Mouse (Mus musculus) CD4-positive helper T cell, adult 2 months (primary cell): ENCODE results near the gene Arpc1b.
"Not testable (repeated sequence)": the region's sequence is repeated elsewhere in the genome, so short reads cannot be mapped to it uniquely, and the experiment has no call there.

Source experiments
- DNase-seq: peaks from one replicate; pipeline ENCODE4 v3.0.0-alpha.2; 2012; ENCODE audit warnings: low read depth, missing footprints, low spot score

The Arpc1b gene

DNA sequence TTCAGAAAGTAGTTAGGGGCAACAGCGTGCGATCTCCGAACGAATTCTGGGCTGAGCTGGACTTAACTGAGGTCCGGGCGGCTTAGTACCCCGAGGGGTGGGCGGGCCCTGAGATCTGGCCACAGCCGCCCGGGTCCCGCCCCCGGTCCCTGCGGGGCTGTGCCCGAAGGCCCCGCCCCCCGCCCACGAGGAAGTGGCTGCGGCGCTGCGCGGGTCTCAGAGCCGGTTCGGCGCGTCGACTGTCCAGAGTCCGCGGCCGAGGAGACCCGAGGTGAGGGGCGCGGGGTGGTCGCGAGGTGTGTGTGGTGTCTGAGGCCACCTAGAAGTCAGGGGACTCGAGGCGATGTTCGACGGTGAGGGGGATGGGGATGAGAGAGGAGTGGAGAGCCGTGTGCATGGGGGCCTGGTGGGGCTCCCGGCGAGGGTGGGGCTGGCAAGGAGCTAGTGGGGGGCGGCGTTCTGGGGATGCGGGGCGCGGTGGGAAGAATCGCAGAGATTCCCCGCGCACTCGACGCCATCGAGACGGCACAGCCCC, at the start of gene Arpc1b:
Gene Arpc1b (plus strand): TSS at position 145 of the 535 bp plus-strand sequence.
- DNase-seq: peak; percentile 81

DNA sequence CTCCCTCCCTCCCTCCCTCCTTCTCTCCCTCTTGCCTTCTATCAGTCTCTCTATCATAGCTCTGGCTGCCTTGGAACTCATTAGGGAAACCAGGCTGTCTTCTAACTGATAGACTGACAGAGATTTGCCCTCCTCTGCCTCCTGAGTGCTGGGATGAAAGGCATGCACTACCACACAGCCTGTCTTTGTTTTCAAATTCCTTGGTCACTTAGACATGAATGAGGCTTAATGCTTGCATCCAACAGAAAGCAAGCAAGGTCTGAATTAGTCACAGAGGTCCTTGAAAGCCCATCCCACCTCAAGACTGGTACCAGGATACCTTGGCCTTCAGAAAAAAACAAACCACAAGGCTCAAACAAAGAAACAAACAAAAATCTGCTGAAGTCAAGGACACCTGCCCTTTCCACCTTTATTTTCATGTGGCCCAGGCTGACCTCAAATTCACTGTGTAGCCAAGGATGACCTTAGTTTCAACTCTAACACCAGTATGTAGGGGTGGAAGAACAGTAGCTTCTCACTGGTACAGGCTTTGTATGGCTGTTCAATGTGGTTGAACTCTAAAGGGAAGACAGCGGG, 49.2 kb upstream of the Arpc1b start:
- DNase-seq: no peak

DNA sequence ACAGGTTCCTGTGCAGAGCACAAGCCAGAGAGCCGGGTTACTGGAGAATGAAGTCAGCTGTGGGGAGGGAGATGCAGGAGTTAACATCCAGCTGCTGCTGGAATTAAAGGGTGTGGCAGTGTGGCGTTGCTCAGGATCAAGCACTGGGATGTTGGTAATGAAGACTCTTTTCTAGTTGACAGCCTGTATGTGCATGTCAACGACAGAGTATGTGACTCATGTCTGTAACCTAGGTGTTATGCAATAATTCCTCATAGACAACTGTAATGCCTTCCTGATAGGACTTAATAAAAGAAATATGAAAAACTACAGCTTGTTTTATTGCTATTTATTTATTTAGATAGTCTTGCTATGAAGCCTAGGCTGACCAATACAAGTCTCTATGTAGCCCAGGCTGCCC, 45.2 kb upstream of the Arpc1b start:
- DNase-seq: no peak

DNA sequence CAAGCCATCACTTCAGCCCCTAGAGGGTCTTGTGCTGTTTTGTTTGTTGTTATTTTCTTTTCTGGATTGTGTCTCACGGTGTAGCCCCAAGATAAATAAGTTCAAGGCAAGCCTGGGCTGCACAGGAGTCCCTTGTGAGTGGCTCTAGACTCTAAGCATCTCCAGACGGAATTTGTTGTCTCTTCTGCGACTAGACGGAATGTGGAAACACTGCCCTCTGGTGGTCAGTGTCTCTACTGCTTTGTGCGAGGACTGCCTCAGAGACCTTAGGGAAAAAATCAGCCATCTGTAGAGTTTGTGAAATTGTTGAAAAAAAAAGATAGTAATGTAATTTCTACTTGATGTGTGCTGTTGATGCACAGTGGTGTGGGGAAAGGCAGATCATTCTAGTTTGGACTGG, 44.3 kb upstream of the Arpc1b start:
- DNase-seq: peak; percentile 56

DNA sequence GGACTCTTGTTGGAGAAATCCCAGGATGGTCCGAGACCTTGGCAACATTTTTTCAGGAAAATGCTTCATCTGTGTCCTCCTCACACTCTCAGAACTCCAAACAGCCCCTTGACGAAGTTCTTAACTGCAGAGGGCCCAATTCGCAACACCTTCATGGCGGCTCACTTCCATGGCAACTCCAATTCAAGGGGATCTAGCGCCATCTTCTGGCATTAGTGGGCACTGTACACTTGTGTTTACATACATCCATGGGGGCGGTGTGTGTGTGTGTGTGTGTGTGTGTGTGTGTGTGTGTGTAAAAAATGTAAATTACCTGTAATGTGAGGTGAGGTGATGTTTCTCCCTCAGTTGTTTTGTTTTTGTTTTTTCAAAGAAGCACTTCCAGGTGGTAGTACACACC, 42.7 kb upstream of the Arpc1b start:
- DNase-seq: no peak

DNA sequence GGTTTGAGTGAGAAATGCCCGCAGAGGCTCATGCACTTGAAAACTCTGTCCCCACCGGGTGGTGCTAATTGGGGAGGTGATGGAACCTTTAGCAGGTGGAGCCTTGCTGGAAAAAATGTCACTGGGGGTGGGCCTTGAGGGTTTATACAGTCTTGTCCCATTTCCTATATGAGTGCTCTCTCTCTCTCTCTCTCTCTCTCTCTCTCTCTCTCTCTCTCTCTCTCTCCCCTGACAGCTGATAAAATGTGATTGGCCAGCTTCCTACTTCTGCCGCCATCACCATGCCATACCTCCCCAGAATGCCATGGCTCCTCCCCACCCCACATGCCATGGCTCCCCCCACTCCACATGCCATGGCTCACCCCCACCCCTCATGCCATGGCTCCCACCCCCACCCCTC, 38.9 kb upstream of the Arpc1b start:
- DNase-seq: no peak

DNA sequence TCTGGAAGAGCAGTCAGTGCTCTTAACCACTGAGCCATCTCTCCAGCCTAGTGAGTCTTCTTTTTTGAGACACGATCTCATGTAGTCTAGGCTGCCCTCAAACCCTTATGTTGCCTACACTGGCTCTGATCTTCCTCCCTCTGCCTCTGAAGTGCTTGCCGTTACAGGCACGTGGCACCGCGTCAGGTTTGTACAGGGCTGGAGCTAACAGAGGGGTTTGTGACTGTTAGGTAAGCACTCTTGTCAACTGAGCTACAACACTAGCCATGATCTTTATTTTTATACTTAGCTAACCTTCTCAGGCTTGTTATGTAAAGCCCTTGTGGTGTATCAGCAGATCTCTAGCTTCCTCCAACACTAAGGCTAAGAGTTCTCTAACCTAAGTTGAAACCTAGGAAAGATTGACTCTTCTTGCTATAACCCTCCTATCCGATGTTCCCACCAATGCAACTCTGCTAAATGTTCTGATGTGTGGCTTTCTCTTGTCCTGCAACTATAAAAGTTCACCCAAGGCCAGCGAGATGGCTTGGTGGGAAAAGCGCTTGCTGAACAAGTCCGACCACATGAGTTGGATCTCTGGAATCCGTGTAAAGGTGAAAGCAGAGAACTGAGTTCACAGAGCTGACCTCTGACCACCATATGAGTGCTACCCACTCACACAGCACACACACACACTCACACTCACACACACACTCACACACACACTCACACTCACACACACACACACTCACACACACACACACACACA, 32.0 kb upstream of the Arpc1b start:
- no peak for DNase-seq

DNA sequence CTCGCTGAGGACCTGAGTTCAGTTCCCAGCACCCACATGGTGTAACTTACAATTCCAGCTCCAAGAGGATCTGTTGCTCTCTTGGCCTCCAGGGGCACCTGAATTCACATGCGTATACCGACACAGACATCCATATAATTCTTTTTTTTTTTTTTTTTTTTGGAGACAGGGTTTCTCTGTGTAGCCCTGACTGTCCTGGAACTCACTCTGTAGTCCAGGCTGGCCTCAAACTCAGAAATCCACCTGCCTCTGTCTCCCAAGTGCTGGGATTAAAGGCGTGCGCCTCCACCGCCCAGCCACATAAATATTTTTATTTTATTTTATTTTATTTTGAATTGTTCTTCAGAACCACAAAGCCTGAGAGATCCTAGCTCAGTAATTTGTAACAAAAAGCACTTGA, 30.8 kb upstream of the Arpc1b start:
- DNase-seq: not testable (repeated sequence)

DNA sequence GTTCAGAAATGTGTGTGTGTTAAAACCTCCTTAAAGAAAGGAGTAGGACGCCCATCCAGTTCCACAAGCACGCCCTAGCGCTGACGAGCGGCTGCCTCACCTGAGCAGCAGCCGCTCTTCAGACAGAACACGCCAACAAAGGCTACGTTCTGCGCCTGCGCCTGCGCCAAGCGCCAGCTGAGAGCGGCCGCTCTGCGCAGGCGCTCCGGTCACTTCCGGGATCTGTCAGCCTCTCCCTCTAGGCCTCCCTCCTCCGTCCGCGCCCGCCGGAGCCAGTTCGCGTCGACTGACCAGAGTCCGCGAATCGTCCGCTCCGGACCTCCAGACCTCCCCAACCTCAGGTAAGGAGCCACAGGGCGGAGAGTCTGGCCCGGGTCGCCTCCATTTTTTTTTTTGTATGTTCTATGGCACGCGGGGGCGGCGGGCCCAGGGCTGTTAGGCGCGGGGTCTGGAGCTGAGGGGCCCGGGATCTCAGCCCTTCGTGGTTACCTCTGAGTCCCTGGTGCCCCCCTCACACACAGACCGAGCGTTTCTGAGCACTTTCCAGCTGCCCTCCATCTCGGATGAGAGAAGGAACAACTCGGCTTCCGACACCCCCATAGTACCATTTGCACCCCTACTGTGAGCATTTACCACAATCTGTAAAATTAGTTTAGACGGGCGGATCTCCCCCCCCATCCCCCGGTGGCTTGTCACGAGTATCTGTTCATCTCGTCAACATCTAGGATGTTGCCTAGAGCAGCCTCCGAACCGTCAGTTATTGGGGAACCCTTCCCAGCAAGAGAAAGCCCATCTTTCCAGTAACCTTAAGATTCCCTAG, 30.2 kb upstream of the Arpc1b start, which contains the start of the genes Arpc1a and Kpna7:
Gene Arpc1a (plus strand): TSS at position 199 of the 820 bp plus-strand sequence.
Gene Kpna7 (minus strand): TSS at position 399 of the 820 bp plus-strand sequence.
- peak; percentile 98 for DNase-seq

DNA sequence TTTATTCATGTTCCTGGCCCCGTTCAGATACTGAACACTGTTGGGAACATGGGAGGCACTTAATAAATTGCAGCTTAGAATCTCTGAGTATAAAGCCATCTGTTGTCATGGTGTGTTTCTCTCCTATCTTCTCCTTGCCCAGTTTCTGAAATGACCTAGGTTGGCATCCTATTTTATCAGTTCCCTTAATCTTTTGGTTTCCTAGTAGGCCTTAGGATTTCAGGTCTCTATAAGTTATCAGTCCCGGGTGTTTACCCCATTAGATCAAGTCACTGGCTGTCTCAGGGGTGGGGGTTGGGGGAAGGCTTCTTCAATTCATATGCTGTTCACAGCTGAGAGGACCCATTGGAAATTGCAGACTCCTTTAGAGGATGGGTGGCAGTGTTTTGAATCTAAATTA, 29.2 kb upstream of the Arpc1b start:
- no peak for DNase-seq

DNA sequence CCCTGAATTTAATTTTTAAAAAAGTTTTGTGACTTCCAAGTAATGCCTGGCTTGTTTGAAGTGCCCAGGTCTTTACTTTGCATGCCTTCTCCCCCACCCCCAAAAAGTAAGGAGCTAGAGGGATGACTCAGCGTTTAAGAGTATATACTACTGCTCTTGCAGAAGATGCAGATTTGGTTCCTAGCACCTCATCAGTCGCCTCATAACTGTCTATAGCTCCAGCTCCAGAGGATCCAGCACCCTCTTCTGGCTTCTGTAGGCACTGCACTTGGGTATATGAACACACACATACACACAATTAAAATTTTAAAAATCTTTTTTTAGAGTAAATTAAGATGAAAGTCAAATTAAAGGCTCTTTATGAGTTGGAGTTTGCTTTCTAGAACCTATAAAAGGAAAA, 25.8 kb upstream of the Arpc1b start:
- no peak for DNase-seq

DNA sequence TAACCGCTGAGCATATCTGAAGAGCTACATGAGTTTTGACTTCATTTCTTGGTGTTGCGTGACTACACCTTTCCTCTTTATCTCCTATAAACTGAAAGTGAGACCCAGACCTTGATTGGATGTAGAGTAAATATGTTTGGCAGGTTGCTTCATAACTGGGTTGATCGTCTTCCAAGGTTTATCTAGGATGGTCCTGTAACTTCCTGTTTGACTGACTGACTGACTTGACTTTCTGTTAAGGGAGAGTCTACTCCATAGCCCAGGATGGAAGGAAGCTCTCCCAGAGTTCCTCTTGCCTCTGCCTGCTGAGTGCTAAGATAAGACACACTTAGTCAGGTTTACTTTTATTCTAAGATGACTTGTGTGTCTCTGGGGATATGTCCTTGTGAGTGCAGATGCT, 24.1 kb upstream of the Arpc1b start:
- no peak for DNase-seq

DNA sequence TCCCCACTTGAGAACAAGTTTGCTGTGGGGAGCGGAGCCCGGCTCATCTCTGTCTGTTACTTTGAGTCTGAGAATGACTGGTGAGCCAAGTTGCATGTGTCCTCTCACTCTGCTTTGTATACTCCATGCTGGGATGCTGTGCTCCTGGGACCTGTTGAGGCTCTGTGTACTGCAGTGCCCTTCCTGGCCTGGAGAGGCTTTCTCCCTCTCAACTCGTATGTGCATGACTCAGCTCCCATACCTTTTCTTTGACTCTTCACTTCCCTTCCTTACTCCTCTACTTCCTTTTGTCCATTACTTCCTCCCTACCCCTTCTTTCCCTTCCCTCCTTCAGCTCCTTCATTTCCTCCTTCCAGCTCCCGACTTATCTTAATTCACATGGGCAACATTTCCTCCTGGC, 17.8 kb upstream of the Arpc1b start:
- DNase-seq: no peak

DNA sequence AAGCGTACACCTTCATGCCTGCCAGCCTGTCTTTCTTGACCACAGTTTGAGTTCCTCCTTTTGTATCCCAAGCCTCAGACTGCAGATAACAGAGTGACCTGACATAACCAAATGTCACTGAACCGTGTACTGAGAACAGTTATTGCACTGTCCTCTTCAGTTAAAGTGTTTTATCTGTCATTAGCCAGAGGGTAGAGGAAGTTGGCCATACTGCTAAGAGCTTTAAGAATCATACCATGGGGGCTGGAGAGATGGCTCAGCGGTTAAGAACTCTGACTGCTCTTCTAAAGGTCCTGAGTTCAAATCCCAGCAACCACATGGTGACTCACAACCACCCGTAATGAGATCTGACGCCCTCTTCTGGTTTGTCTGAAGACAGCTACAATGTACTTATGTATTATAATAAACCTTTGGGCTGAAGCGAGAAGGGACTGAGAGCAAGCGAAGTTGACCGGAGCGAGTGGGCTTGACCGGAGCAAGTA, 15.6 kb upstream of the Arpc1b start:
- no peak for DNase-seq

DNA sequence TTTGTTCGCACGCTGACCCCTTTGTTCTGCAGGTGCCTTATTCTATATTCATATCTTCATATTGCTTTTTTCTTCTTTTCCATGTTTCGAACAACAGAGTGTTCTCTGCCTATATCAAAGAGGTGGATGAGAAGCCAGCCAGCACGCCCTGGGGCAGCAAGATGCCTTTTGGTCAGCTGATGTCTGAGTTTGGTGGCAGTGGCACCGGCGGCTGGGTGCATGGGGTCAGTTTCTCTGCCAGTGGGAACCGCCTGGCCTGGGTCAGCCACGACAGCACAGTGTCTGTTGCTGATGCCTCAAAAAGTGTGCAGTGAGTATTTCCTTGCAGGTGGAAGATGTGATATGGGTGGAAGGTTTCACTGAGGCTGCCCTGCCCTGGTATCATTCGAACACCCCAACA, 13.1 kb upstream of the Arpc1b start:
- no peak for DNase-seq

DNA sequence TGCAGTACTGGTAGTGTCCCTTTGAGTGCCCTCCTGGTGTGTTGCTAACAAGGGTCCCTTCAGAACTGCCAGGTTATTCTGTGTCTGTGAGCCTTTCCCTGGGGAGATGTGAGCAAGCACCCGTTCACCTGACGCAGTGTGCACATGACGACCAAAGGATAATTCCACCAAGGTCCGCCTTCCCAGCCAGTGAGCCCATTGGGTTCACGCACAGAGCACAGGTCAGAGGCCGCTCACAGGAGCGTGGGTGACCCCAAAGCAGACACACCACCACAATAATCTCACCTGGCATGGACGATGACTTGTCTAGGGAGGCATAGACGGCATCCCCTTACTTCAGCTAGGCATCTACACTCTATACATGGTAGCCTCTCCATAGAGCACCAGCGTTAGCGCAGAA, 12.6 kb upstream of the Arpc1b start:
- not testable (repeated sequence) for DNase-seq

DNA sequence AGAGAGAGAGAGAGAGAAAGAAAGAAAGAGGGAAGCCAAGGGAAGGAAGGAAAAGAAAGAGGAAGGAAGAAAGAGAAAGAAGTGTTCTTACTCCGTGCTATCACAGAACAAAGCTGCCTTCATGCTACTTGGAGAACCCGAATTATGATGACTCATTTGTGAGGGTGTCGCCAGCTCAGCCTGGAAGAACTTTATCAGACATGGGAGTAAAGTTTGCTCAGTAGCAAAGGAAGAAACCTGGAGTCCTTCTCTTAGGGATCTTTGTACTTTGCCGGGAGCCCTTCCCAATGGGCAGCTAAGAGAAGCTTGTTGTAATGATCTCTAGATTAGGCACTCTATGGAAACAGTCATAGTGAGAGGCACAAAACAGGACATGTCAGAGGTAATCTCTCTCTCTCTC, 11.3 kb upstream of the Arpc1b start:
- no peak for DNase-seq

DNA sequence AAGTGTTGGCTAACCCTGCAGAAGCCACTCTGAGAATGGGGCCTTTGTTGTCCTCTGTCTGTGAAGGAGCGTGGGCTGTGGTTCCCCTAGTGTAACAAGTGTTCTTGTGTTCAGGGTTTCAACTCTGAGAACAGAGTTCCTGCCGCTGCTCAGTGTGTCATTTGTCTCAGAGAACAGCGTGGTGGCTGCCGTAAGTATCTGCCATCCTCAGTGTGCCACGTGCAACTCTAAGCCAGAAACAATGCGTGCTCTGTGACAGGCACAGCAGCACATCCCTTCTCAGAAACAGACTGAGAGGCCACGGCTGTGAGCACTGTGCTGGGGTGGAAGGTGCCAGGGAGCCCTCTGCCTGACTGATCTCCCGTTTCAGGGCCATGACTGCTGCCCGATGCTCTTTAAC, 9.7 kb upstream of the Arpc1b start:
- DNase-seq: no peak

DNA sequence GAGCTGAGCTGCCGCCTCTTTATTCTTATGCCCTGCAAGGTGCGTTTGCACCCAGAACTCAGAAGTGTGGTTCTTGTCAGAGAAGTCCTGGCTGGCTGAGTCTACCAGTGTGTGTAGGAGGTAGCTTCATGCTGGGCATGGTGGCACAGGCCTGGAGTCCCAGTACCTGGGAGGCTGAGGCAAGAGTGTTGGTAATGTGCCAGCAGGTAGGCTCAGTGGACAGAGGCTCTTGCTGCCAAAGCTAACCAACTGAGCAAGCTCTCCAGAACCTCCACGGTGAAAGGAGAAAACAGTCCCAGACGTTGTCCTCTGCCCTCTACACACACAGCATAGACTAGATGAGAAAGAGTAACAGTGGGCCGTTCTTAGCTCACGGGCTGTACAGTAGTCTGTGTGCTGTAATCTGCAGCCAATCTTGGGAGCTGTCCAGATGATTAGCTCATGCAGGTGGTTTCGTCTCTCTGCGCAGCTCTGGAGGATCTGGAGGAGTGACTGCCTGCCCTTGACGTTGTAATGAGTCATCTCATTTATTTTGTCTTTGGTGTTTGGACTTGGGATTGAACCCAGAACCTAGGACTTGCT, 8.2 kb upstream of the Arpc1b start:
- no peak for DNase-seq

DNA sequence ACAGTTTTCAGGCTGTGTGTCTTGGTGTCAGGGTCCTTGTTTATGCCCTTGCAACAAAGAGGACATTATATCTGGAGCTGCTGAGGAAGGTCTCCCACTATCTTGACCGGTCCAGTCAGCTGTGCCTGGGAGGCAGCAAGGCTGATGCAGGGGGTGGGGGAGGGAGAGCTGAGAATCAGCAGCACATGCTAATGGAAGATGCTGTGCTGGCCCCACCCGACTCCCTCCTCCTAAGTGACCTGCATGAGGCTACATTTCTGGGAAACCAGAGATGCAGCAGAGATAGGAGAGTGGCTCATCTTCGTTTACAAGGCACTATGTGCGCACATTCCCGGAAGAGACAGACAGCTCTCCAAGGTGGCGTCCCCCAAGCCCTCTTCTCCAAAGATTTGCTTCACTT, 3.6 kb upstream of the Arpc1b start:
- no peak for DNase-seq

DNA sequence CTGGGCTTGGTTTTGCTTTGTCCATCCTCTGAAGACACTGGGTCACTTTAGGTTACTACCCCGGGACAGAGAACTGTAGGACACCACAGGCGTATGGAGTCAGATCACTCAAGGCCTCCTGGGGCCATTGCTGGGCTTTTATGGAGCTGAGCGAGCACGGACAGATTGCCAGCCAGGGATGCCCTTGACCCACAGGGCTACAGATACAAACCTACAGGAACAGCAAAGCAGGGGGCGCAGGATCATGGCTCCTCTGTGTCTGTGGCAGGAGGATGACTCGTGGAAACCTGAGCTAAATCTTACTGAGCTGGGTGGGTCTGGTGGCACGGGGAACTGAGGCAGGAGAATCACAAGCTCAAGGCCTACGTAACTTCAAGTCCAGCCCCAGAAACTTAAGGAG, 1.4 kb upstream of the Arpc1b start:
- DNase-seq: no peak

DNA sequence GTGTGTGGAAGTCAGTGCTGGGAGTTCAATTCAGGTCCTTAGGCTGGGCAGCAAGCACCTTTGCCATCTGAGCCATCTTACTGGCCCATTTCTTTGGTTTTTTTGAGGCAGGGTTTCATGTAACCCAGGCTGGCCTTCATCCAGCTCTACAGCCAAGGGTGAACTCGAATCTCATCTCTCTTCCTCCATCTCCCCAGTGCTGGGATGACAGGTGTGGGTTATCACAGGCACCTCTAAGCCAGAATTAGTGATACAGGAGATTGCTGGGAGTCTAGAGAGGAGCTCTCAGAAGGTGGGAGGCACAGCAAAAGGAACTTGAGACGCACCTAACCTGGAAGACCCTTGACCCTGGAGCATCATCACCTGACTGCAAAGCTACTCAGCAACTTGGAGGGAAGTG, 599 bp upstream of the Arpc1b start:
- peak; percentile 20 for DNase-seq
